Mouse (Mus musculus) testis, adult 2 months (tissue): ENCODE measurements around the gene Tspyl3. TPM values are rescaled to one million over a fixed set of nuclear protein-coding genes. Genes with fewer than 3 reads are reported as not detected.

Experiments
- H3K27ac ChIP-seq: fragments of 200-500 bp; 2 replicates; pipeline ENCODE4 v1.5.1; 2012; ENCODE audit warnings: low read depth, low read length; ENCODE audit not compliant: control insufficient read depth, insufficient read depth
- H3K27me3 ChIP-seq: fragments of 200-500 bp; 2 replicates; pipeline ENCODE4 v1.6.1; 2012; ENCODE audit warnings: mild to moderate bottlenecking, low read length, moderate library complexity; ENCODE audit not compliant: control insufficient read depth, insufficient read depth
- H3K36me3 ChIP-seq: fragments of 200-500 bp; 2 replicates; pipeline ENCODE4 v1.6.1; 2012; ENCODE audit warnings: mild to moderate bottlenecking, low read length; ENCODE audit not compliant: control insufficient read depth, insufficient read depth
- H3K4me1 ChIP-seq: fragments of 200-500 bp; 2 replicates; pipeline ENCODE4 v1.6.1; 2012; ENCODE audit warnings: low read length; ENCODE audit not compliant: control insufficient read depth, insufficient read depth
- H3K4me3 ChIP-seq: fragments of 200-500 bp; 2 replicates; pipeline ENCODE4 v1.5.1; 2012; ENCODE audit warnings: low read depth, mild to moderate bottlenecking, low read length, moderate library complexity, mixed read lengths; ENCODE audit not compliant: control insufficient read depth
- CTCF ChIP-seq: fragments of 200-500 bp; IDR thresholded peaks from 2 replicates; pipeline ENCODE4 v1.5.1; 2012; ENCODE audit warnings: low read depth, mild to moderate bottlenecking, inconsistent platforms, low read length, moderate library complexity; ENCODE audit not compliant: control insufficient read depth, insufficient read depth, insufficient replicate concordance
- POLR2A ChIP-seq: fragments of 200-500 bp; IDR thresholded peaks from 2 replicates; pipeline ENCODE4 v1.6.1; 2012; ENCODE audit warnings: low read depth, mild to moderate bottlenecking, inconsistent platforms, low read length, moderate library complexity; ENCODE audit not compliant: control insufficient read depth
- polyA plus RNA-seq: library from polyadenylated mRNA; depleted of rRNA; stranded (reverse); fragments of >200 nt; gene quantifications from 2 replicates; pipeline ENCODE4 v1.2.3, GENCODE M21; 2012; rRNA removed

Tspyl3 gene
- polyA plus RNA-seq, 1 experiment: 0.83 TPM

- no peaks in the 10 kb centered on the region; the same call in 1 of the 2 replicates for H3K36me3 ChIP-seq
- H3K27ac ChIP-seq: no peak overlapping the region
- H3K4me3 ChIP-seq: no peak overlapping the region
- no peaks in the 10 kb centered on the region for H3K27me3 ChIP-seq
- H3K4me1 ChIP-seq: no peaks in the 10 kb centered on the region
- TF ChIP-seq CTCF: no peak
- TF ChIP-seq POLR2A: no peak
These were observed 39.1 kb downstream of the Tspyl3 start for GRCm38 (mm10) chr2:153186176-153186591.

- no peak for TF ChIP-seq CTCF
- TF ChIP-seq POLR2A: no peak
- Histone ChIP-seq H3K4me3 (no peak overlapping the region), H3K27ac (no peak overlapping the region), H3K36me3 (peaks cover 2% of the 10 kb centered on the region; the same call in 1 of the 2 replicates), H3K4me1 (no peaks in the 10 kb centered on the region), H3K27me3 (no peaks in the 10 kb centered on the region)
These were observed 45.3 kb downstream of the Tspyl3 start for GRCm38 (mm10) chr2:153179961-153180360.

- Histone ChIP-seq H3K36me3 (peaks cover 2% of the 10 kb centered on the region; the same call in 1 of the 2 replicates), H3K27ac (no peak overlapping the region), H3K4me1 (no peaks in the 10 kb centered on the region), H3K4me3 (no peak overlapping the region), H3K27me3 (no peaks in the 10 kb centered on the region)
- TF ChIP-seq POLR2A: no peak
- no peak for TF ChIP-seq CTCF
These were observed 45.9 kb downstream of the Tspyl3 start for GRCm38 (mm10) chr2:153179126-153179860.

GRCm38 (mm10) chr2:153177188-153177587, 48.1 kb downstream of the Tspyl3 start:
- peaks cover 2% of the 10 kb centered on the region; the same call in 1 of the 2 replicates for H3K36me3 ChIP-seq
- no peak for TF ChIP-seq POLR2A
- TF ChIP-seq CTCF: no peak
- no peak overlapping the region for H3K27ac ChIP-seq
- H3K27me3 ChIP-seq: no peaks in the 10 kb centered on the region
- H3K4me1 ChIP-seq: no peaks in the 10 kb centered on the region
- H3K4me3 ChIP-seq: no peak overlapping the region

GRCm38 (mm10) chr2:153175995-153176570, 49.2 kb downstream of the Tspyl3 start:
- H3K27ac ChIP-seq: no peak overlapping the region
- peaks cover 2% of the 10 kb centered on the region; the same call in 1 of the 2 replicates for H3K36me3 ChIP-seq
- H3K4me1 ChIP-seq: no peaks in the 10 kb centered on the region
- TF ChIP-seq CTCF (no peak), POLR2A (no peak)
- H3K4me3 ChIP-seq: no peak overlapping the region
- H3K27me3 ChIP-seq: no peaks in the 10 kb centered on the region

Other genes with a start within 250 kb of the Tspyl3 start
- 20.7 and 22.0 TPM in 2 replicates for gene Pdrg1, start 210.0 kb downstream of the Tspyl3 start, polyA plus RNA-seq
- 1.1 and 1.2 TPM in 2 replicates for gene Xkr7, start 193.6 kb downstream of the Tspyl3 start, polyA plus RNA-seq
- 1.3 and 1.4 TPM in 2 replicates for gene Ccm2l, start 159.5 kb downstream of the Tspyl3 start, polyA plus RNA-seq
- 0.17 and 0.37 TPM in 2 replicates for gene Hck, start 117.0 kb downstream of the Tspyl3 start, polyA plus RNA-seq
- gene Tm9sf4, start 64.1 kb downstream of the Tspyl3 start, polyA plus RNA-seq: 52.5 and 52.7 TPM in 2 replicates
- gene Plagl2, start 16.0 kb upstream of the Tspyl3 start, polyA plus RNA-seq: 16.1 and 17.3 TPM in 2 replicates
- gene Pofut1, start 16.1 kb upstream of the Tspyl3 start, polyA plus RNA-seq: 10.8 and 12.8 TPM in 2 replicates
- 54.0 and 54.7 TPM in 2 replicates for gene Kif3b, start 66.0 kb upstream of the Tspyl3 start, polyA plus RNA-seq
- 27.6 and 28.7 TPM in 2 replicates for gene Asxl1, start 120.4 kb upstream of the Tspyl3 start, polyA plus RNA-seq